Mouse (Mus musculus): ENCODE results near the gene Scg3.

Scg3 gene

DNA sequence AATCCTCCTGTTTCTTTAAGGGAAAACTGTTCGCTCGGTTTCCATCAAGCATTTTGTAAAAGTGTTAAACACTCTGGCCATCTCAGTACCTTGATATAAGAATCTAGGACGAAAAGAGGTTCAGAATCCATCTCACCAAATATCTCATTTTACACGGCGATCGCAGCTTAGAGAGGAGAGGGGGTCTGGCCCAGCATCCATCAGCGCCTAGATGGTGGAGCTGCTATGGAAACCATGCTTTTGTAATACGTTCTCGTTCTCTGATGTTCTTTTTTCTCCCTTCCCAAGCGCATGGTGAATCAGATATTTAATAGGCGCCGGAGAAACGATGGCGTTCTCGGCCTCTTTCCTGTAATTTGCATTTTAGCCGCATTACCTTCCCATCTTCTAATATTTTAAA, 73.9 kb downstream of the Scg3 start:
- Histone ChIP-seq H3K36me3 (ENCODE audit: control insufficient read depth, insufficient read depth, low read length, poor library complexity, severe bottlenecking) (no peaks in the 10 kb centered on the region), H3K27me3 (ENCODE audit: control insufficient read depth, insufficient read depth, low read length, poor library complexity, severe bottlenecking) (no peaks in the 10 kb centered on the region)
- DNase-seq (ENCODE audit: low read depth, low spot score), result no peak

- no peaks in the 10 kb centered on the region for H3K27me3 ChIP-seq (ENCODE audit: control insufficient read depth, insufficient read depth, low read length, poor library complexity, severe bottlenecking)
- H3K36me3 ChIP-seq (ENCODE audit: control insufficient read depth, insufficient read depth, low read length, poor library complexity, severe bottlenecking), result no peaks in the 10 kb centered on the region
- DNase-seq (ENCODE audit: low read depth, low spot score), result no peak
These were observed 74.4 kb downstream of the Scg3 start for GRCm38 (mm10) chr9:75609505-75609904.

GRCm38 (mm10) chr9:75607496-75607895, 76.4 kb downstream of the Scg3 start:
- no peaks in the 10 kb centered on the region for H3K27me3 ChIP-seq (ENCODE audit: control insufficient read depth, insufficient read depth, low read length, poor library complexity, severe bottlenecking)
- no peak for DNase-seq (ENCODE audit: low read depth, low spot score)
- H3K36me3 ChIP-seq (ENCODE audit: control insufficient read depth, insufficient read depth, low read length, poor library complexity, severe bottlenecking), result no peaks in the 10 kb centered on the region

GRCm38 (mm10) chr9:75601510-75601909, 82.3 kb downstream of the Scg3 start:
- Histone ChIP-seq H3K27me3 (ENCODE audit: control insufficient read depth, insufficient read depth, low read length, poor library complexity, severe bottlenecking) (no peaks in the 10 kb centered on the region; the same call in 1 of the 2 replicates), H3K36me3 (ENCODE audit: control insufficient read depth, insufficient read depth, low read length, poor library complexity, severe bottlenecking) (no peaks in the 10 kb centered on the region)
- DNase-seq (ENCODE audit: low read depth, low spot score), result no peak

GRCm38 (mm10) chr9:75600166-75600934, 83.5 kb downstream of the Scg3 start:
- Histone ChIP-seq H3K36me3 (ENCODE audit: control insufficient read depth, insufficient read depth, low read length, poor library complexity, severe bottlenecking) (no peaks in the 10 kb centered on the region), H3K27me3 (ENCODE audit: control insufficient read depth, insufficient read depth, low read length, poor library complexity, severe bottlenecking) (peaks cover 1% of the 10 kb centered on the region; the same call in 1 of the 2 replicates)
- DNase-seq (ENCODE audit: low read depth, low spot score), result no peak

- Histone ChIP-seq H3K36me3 (ENCODE audit: control insufficient read depth, insufficient read depth, low read length, poor library complexity, severe bottlenecking) (no peaks in the 10 kb centered on the region), H3K27me3 (ENCODE audit: control insufficient read depth, insufficient read depth, low read length, poor library complexity, severe bottlenecking) (peaks cover 1% of the 10 kb centered on the region; the same call in 1 of the 2 replicates)
- DNase-seq (ENCODE audit: low read depth, low spot score), result no peak
These were observed 84.5 kb downstream of the Scg3 start for GRCm38 (mm10) chr9:75599191-75599841.

- Histone ChIP-seq H3K36me3 (ENCODE audit: control insufficient read depth, insufficient read depth, low read length, poor library complexity, severe bottlenecking) (no peaks in the 10 kb centered on the region), H3K27me3 (ENCODE audit: control insufficient read depth, insufficient read depth, low read length, poor library complexity, severe bottlenecking) (peaks cover 1% of the 10 kb centered on the region; the same call in 1 of the 2 replicates)
- no peak for DNase-seq (ENCODE audit: low read depth, low spot score)
These were observed 86.3 kb downstream of the Scg3 start for GRCm38 (mm10) chr9:75597596-75597995.

DNA sequence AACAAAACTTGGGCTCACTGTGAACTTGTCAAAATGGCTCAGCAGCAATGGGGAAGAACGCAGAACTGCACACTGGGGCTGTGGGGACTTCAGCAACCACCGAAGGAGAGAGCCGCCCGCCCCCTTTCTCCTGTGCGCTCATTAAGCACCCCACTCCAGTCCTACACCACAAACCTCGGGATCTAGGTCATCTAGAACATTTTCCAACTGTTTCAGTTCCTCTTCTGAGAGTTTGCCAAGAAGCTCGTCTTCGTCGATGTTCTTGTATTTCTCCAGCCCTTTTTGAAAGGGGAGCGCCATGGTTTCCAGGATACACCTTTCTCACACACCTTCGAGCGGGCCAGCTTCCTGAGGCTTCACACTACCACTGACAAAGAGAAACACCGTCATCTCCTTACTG, 86.8 kb downstream of the Scg3 start:
- H3K27me3 ChIP-seq (ENCODE audit: control insufficient read depth, insufficient read depth, low read length, poor library complexity, severe bottlenecking), result peaks cover 1% of the 10 kb centered on the region; the same call in 1 of the 2 replicates

DNA sequence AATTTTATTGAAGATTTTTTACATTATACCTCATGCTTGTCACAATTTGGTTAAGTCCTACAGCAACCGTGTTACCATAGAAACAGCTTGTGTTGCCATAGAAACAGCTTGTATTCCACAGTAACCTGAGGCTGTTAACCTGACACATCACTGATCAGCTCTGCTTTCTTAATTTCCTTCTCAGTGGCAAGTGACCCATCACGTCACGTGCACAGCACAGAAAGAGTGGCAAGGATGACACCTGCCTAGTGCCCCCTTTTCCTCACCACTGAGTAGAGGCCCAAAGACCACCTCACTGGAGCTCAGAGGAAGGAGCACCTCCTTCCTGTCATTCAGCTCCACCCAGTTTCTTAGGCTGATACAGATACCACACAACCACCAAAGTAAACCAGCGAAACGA, 90.4 kb downstream of the Scg3 start:
- no peaks in the 10 kb centered on the region for H3K36me3 ChIP-seq (ENCODE audit: control insufficient read depth, insufficient read depth, low read length, poor library complexity, severe bottlenecking)
- DNase-seq (ENCODE audit: low read depth, low spot score), result no peak
- H3K27me3 ChIP-seq (ENCODE audit: control insufficient read depth, insufficient read depth, low read length, poor library complexity, severe bottlenecking), result peaks cover 1% of the 10 kb centered on the region; the same call in 1 of the 2 replicates

More for the DNA sequence above, 86.8 kb downstream of the Scg3 start:
- DNase-seq (ENCODE audit: low read depth, low spot score), result no peak
- no peaks in the 10 kb centered on the region for H3K36me3 ChIP-seq (ENCODE audit: control insufficient read depth, insufficient read depth, low read length, poor library complexity, severe bottlenecking)

Data from splenic B cell, adult 2 months (primary cell).